Mouse (Mus musculus) intestine, embryonic 16.5 days (tissue): ENCODE measurements at regions not wholly inside any gene's neighbourhood (a gene's known extent, or its start where the extent isn't known, plus 50 kb on each side); places are given as distances from the start of the nearest gene placed in this dataset.
A peak's percentile ranks its signal among the peaks of the same experiment; 100 is the strongest.
"Not testable (repeated sequence)": the region's sequence is repeated elsewhere in the genome, so short reads cannot be mapped to it uniquely, and the experiment has no call there.

Experiments used
- ATAC-seq: fragments of 200-750 bp; cut with Nextera tagmentation; 2 replicates; pipeline ENCODE4 v1.8.0; 2017; ENCODE audit warnings: moderate TSS enrichment, moderate library complexity
- H3K27ac ChIP-seq: fragments of 300-500 bp; sonication (generic); 2 replicates; pipeline ENCODE4 v1.5.1; 2014; ENCODE audit warnings: mild to moderate bottlenecking, low read length
- H3K27me3 ChIP-seq: fragments of 300-500 bp; sonication (generic); replicated peaks from 2 replicates; pipeline ENCODE4 v1.6.1; 2014; ENCODE audit warnings: low read length, control low read depth, mixed read lengths; ENCODE audit not compliant: control insufficient read depth, insufficient read depth
- H3K36me3 ChIP-seq: fragments of 300-500 bp; sonication (generic); 2 replicates; pipeline ENCODE4 v1.6.1; 2014; ENCODE audit warnings: low read length, control low read depth; ENCODE audit not compliant: control insufficient read depth, insufficient read depth
- H3K4me1 ChIP-seq: fragments of 300-500 bp; sonication (generic); 2 replicates; pipeline ENCODE4 v1.6.1; 2014; ENCODE audit warnings: low read length, control low read depth, mixed read lengths; ENCODE audit not compliant: control insufficient read depth, insufficient read depth
- H3K4me2 ChIP-seq: fragments of 300-500 bp; sonication (generic); 2 replicates; pipeline ENCODE4 v1.6.1; 2014; ENCODE audit warnings: low read depth, low read length, control low read depth
- H3K4me3 ChIP-seq: fragments of 300-500 bp; sonication (generic); 2 replicates; pipeline ENCODE4 v1.5.1; 2014; ENCODE audit warnings: mild to moderate bottlenecking, low read length
- H3K9ac ChIP-seq: fragments of 300-500 bp; sonication (generic); 2 replicates; pipeline ENCODE4 v1.6.1; 2014; ENCODE audit warnings: low read depth, low read length
- H3K9me3 ChIP-seq: fragments of 300-500 bp; sonication (generic); 2 replicates; pipeline ENCODE4 v1.6.1; 2016; ENCODE audit warnings: low read length, control low read depth; ENCODE audit not compliant: control insufficient read depth
- WGBS: fragments of 180-500 bp; shearing (Covaris S2); extraction: QIAGEN DNeasy Blood & Tissue Kit; methylation state at CpG from one replicate; pipeline ENCODE4 v1.1.7; 2014; 5-methylcytosine and 5-hydroxymethylcytosine counted together

DNA sequence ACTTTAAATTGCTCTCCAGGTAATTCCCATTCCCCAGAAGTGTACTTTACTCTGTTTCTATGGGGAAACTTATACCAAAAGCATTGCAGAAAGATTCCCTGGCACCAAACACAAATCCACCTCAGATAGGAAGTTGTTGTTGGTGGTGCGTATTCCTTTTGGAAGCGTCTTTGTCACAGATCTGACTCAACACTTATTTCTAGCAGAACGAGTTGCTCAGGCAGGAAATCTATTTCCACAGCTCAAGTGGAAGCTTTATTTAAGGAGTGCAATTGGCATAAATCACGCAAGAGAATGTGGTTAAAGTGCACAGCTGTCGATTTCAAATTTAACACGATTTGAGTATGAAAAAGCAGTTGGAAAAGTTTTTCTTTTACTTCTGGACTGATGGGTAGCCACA is 436.9 kb upstream of the Ghitm start:
- no peaks in the 10 kb centered on the region for H3K36me3 ChIP-seq
- no peak overlapping the region for H3K4me2 ChIP-seq
- no peaks in the 10 kb centered on the region for H3K4me1 ChIP-seq
- H3K9ac ChIP-seq: no peak overlapping the region
- no peak overlapping the region for H3K4me3 ChIP-seq
- ATAC-seq: no peak
- WGBS: 70% methylated on average over 6 of the region's 6 CpGs
- H3K9me3 ChIP-seq: no peaks in the 10 kb centered on the region
- H3K27me3 ChIP-seq: no peaks in the 10 kb centered on the region
- no peak overlapping the region for H3K27ac ChIP-seq

DNA sequence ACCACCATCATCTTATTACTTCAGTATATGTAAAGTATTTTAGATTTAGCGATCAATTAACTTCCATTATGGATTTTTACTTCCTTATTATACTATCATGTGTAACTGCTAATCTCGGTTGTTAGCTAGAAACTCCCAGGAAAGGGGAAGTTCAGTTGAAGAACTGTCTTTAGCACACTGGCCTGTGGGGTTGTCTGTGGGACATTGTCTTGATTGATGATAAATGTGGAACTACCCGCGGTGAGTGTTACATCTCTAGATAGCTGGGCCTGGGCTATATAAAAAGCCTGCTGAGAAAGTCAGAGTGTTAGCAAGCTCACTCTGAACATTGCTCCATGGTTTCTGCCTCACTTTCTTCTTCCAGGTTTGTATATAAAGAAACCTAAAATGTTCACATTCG is 423.2 kb upstream of the Ghitm start:
- Histone ChIP-seq H3K36me3 (no peaks in the 10 kb centered on the region), H3K4me1 (no peaks in the 10 kb centered on the region), H3K9ac (no peak overlapping the region), H3K9me3 (no peaks in the 10 kb centered on the region), H3K4me2 (no peak overlapping the region), H3K27me3 (no peaks in the 10 kb centered on the region), H3K27ac (no peak overlapping the region), H3K4me3 (no peak overlapping the region)
- 78% methylated on average over 5 of the region's 5 CpGs for WGBS
- no peak for ATAC-seq

DNA sequence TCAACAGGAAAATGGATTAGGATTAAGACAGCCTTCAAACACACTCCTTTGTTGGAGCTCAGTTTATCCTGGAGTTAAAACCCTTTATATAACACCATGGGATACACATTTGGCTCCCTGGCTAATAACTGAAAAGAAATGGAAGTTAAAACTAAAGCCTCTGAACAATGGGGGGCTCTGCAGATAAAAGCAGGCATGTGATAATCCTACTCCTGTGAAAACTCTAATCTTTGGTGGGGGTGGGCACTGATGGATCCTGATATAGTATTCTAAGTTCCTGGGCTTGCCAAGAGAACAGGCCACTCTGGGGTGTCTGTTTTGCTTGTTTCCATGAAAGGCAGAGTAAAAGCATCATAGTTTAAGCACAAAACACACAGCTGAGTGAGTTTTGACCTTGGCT is 388.5 kb upstream of the Ghitm start:
- ATAC-seq: no peak
- H3K27ac ChIP-seq: no peak overlapping the region
- H3K4me3 ChIP-seq: no peak overlapping the region
- no peaks in the 10 kb centered on the region for H3K27me3 ChIP-seq
- no peaks in the 10 kb centered on the region for H3K4me1 ChIP-seq
- H3K9ac ChIP-seq: no peak overlapping the region
- H3K4me2 ChIP-seq: no peak overlapping the region
- no peaks in the 10 kb centered on the region for H3K9me3 ChIP-seq
- no peaks in the 10 kb centered on the region for H3K36me3 ChIP-seq

DNA sequence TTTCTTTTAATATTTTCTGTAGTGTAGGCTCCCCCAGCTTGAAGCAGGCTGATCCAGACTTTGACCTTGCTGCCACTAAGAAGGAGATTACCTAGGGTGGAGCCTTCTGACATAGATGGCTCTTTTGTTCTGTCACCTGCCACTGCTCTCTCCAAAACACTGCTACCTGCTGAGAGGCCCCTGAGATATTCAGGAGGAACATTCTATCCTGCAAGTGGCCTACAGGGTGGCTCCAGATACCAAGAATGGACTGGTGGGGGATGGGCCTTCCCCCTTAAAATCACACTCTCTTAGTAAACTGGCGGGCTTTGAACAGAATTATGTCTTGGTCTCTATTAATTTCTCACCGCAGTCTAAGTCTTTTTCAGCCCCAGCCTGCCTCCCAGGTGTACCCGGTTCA is 385.6 kb upstream of the Ghitm start:
- ATAC-seq: peak; percentile 33; the same call in 1 of the 2 replicates
- WGBS: 75% methylated on average over 3 of the region's 3 CpGs
- H3K4me1 ChIP-seq, H3K4me3 ChIP-seq, H3K27ac ChIP-seq, H3K9me3 ChIP-seq, H3K9ac ChIP-seq, H3K36me3 ChIP-seq, H3K27me3 ChIP-seq, H3K4me2 ChIP-seq: not testable (repeated sequence)

DNA sequence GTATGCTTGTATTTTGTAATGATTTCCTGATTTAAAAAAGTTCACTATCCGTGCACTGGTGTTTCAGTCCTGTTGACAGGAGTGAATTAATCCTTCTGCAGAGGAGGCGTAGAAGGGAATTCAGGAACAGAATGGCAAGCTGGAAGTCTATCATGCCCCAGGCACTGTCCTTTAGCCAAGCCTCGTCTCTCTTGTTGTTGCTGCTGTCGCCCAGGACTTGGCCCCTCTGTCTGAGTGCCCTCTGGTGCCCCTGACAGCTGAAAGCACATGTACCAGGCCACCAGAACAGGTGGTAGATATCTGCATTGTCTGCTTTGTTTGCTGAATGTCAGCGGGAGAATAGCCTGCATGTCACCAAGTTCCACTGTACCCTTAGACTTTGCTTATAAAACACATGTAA is 370.2 kb upstream of the Ghitm start:
- Histone ChIP-seq H3K27me3 (no peaks in the 10 kb centered on the region), H3K9ac (no peak overlapping the region), H3K36me3 (no peaks in the 10 kb centered on the region), H3K4me2 (no peak overlapping the region), H3K27ac (no peak overlapping the region), H3K4me1 (no peaks in the 10 kb centered on the region), H3K4me3 (no peak overlapping the region), H3K9me3 (no peaks in the 10 kb centered on the region)
- WGBS: 67% methylated on average over 5 of the region's 5 CpGs
- ATAC-seq: no peak

DNA sequence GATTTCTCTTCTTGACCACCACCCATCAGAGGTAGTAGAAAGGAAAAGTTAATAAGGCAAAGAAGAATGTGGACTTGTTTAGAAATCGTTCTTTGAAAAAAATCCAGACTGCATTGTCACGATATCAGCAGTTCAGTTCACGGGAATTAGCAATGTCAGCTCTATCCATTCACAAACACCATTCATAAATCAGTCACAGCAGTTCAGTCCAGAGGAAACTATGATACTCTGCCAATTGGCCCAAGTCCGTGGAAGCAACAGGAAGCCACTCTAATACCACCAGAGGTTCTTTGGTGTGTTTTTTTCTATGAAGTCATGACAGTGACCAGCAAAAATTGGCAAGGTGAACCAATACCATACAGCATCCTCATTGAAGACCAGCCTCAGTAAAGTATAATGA is 355.6 kb upstream of the Ghitm start:
- Histone ChIP-seq H3K4me2 (no peak overlapping the region), H3K4me1 (no peaks in the 10 kb centered on the region), H3K27ac (no peak overlapping the region), H3K27me3 (no peaks in the 10 kb centered on the region), H3K9ac (no peak overlapping the region), H3K4me3 (no peak overlapping the region), H3K36me3 (no peaks in the 10 kb centered on the region), H3K9me3 (no peaks in the 10 kb centered on the region)
- no peak for ATAC-seq
- 78% methylated on average over 4 of the region's 4 CpGs for WGBS

DNA sequence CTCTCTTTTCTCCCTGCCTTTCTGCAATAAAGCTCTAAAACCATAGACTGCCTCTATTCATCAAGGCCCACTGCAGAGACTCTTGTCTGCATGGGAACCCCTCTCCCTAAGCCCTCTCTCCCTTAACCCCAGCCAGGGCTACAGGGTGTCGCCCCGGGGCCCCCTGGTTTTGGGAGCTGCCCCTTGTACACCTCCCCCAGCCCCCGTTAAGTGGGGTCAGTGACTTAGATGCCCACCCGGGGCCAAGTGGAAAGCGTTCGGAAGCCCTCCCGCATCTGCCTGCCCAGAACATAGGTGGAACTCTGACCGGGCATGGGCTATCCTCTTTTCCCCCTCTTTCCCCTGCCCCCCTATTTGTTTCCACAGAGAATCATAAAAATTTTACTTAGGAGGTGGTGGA is 350.2 kb upstream of the Ghitm start:
- no peaks in the 10 kb centered on the region for H3K4me1 ChIP-seq
- H3K4me3 ChIP-seq: no peak overlapping the region
- 93% methylated on average over 8 of the region's 8 CpGs for WGBS
- no peak overlapping the region for H3K4me2 ChIP-seq
- H3K27me3 ChIP-seq: no peaks in the 10 kb centered on the region
- no peak overlapping the region for H3K27ac ChIP-seq
- ATAC-seq: no peak
- H3K9me3 ChIP-seq: no peaks in the 10 kb centered on the region
- no peak overlapping the region for H3K9ac ChIP-seq
- H3K36me3 ChIP-seq: no peaks in the 10 kb centered on the region

DNA sequence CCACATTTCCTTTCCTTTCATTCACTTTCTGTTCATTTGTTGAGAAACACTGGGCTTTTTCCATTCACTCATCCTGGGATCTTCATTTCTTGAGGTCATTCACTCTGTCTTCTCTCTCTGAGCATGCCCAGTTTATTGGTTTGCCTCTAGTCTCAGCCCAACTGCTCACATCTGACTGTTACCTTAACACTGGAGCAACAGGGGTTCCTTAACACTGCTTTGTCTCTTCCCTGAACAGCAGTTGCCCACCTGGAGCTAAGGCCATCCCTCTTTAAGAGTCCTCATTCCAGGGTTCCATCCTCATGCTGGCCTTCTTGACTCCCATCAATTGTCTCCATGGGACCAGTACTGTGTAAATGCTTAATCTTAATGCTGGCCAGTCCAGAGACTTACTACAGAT is 342.5 kb upstream of the Ghitm start:
- Histone ChIP-seq H3K36me3 (no peaks in the 10 kb centered on the region), H3K9me3 (no peaks in the 10 kb centered on the region), H3K27ac (no peak overlapping the region), H3K27me3 (no peaks in the 10 kb centered on the region), H3K4me2 (no peak overlapping the region), H3K4me3 (no peak overlapping the region), H3K9ac (no peak overlapping the region), H3K4me1 (no peaks in the 10 kb centered on the region)
- no peak for ATAC-seq

DNA sequence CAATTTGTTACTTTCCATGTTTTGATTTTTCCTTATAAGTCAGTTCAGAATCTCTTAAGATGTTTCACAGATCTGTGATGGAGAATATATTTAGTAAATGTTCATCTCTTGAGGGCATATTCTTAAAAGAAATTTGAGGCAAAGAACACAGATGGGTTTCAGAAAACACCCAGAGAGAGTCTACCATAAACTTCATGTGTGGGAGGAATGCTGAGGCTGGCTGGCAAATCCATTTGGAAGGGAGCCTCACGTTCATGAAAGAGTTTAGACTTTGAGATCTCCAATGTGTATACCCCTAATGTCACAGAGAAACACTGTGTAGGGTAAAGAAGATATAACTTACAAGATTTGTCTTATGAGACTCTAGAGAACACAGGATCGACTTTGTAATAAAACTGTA is 333.6 kb upstream of the Ghitm start:
- Histone ChIP-seq H3K4me1 (no peaks in the 10 kb centered on the region), H3K36me3 (no peaks in the 10 kb centered on the region), H3K9ac (no peak overlapping the region), H3K4me3 (no peak overlapping the region), H3K9me3 (no peaks in the 10 kb centered on the region), H3K27me3 (no peaks in the 10 kb centered on the region), H3K4me2 (no peak overlapping the region), H3K27ac (no peak overlapping the region)
- 51% methylated on average over 2 of the region's 2 CpGs for WGBS
- no peak for ATAC-seq

DNA sequence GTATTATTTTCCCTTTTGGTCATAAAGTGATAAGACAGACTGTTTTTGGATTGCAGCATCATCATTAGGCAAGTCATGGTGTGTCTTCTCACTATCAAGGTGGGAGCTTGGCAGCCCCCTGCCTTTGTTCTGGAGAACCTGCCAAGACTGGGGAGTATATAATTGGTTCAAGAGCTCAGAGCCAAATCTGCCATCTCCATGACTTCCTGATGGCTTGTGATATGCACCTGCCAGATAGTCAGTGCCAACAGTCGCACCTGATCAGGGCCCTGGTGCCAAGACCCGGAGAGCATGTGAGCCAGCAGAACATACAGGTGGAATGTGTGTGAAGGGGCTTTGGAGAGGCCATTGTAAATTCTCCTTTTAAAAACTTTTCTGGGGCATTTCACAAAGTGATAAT is 305.8 kb upstream of the Ghitm start:
- H3K4me1 ChIP-seq: no peaks in the 10 kb centered on the region
- no peak overlapping the region for H3K9ac ChIP-seq
- H3K27me3 ChIP-seq: no peaks in the 10 kb centered on the region
- no peak for ATAC-seq
- H3K36me3 ChIP-seq: no peaks in the 10 kb centered on the region
- no peak overlapping the region for H3K27ac ChIP-seq
- H3K9me3 ChIP-seq: no peaks in the 10 kb centered on the region
- 81% methylated on average over 2 of the region's 2 CpGs for WGBS
- H3K4me3 ChIP-seq: no peak overlapping the region
- no peak overlapping the region for H3K4me2 ChIP-seq
